Mouse (Mus musculus) intestine, embryonic 16.5 days (tissue): ENCODE measurements at regions not wholly inside any gene's neighbourhood (a gene's known extent, or its start where the extent isn't known, plus 50 kb on each side); places are given as distances from the start of the nearest gene placed in this dataset.

Experiments used
- ATAC-seq: fragments of 200-750 bp; cut with Nextera tagmentation; 2 replicates; pipeline ENCODE4 v1.8.0; 2017; ENCODE audit warnings: moderate TSS enrichment, moderate library complexity
- H3K27ac ChIP-seq: fragments of 300-500 bp; sonication (generic); 2 replicates; pipeline ENCODE4 v1.5.1; 2014; ENCODE audit warnings: mild to moderate bottlenecking, low read length
- H3K27me3 ChIP-seq: fragments of 300-500 bp; sonication (generic); replicated peaks from 2 replicates; pipeline ENCODE4 v1.6.1; 2014; ENCODE audit warnings: low read length, control low read depth, mixed read lengths; ENCODE audit not compliant: control insufficient read depth, insufficient read depth
- H3K36me3 ChIP-seq: fragments of 300-500 bp; sonication (generic); 2 replicates; pipeline ENCODE4 v1.6.1; 2014; ENCODE audit warnings: low read length, control low read depth; ENCODE audit not compliant: control insufficient read depth, insufficient read depth
- H3K4me1 ChIP-seq: fragments of 300-500 bp; sonication (generic); 2 replicates; pipeline ENCODE4 v1.6.1; 2014; ENCODE audit warnings: low read length, control low read depth, mixed read lengths; ENCODE audit not compliant: control insufficient read depth, insufficient read depth
- H3K4me2 ChIP-seq: fragments of 300-500 bp; sonication (generic); 2 replicates; pipeline ENCODE4 v1.6.1; 2014; ENCODE audit warnings: low read depth, low read length, control low read depth
- H3K4me3 ChIP-seq: fragments of 300-500 bp; sonication (generic); 2 replicates; pipeline ENCODE4 v1.5.1; 2014; ENCODE audit warnings: mild to moderate bottlenecking, low read length
- H3K9ac ChIP-seq: fragments of 300-500 bp; sonication (generic); 2 replicates; pipeline ENCODE4 v1.6.1; 2014; ENCODE audit warnings: low read depth, low read length
- H3K9me3 ChIP-seq: fragments of 300-500 bp; sonication (generic); 2 replicates; pipeline ENCODE4 v1.6.1; 2016; ENCODE audit warnings: low read length, control low read depth; ENCODE audit not compliant: control insufficient read depth
- WGBS: fragments of 180-500 bp; shearing (Covaris S2); extraction: QIAGEN DNeasy Blood & Tissue Kit; methylation state at CpG from one replicate; pipeline ENCODE4 v1.1.7; 2014; 5-methylcytosine and 5-hydroxymethylcytosine counted together

GRCm38 (mm10) chr8:103502991-103503767 is 598.2 kb upstream of the Cdh5 start:
- 79% methylated on average over 9 of the region's 9 CpGs for WGBS
- H3K4me3 ChIP-seq: no peak overlapping the region

GRCm38 (mm10) chr8:103506334-103506733 is 595.1 kb upstream of the Cdh5 start:
- Histone ChIP-seq H3K4me2 (no peak overlapping the region), H3K9ac (no peak overlapping the region), H3K4me3 (no peak overlapping the region), H3K27ac (no peak overlapping the region), H3K4me1 (no peaks in the 10 kb centered on the region), H3K27me3 (no peaks in the 10 kb centered on the region), H3K9me3 (no peaks in the 10 kb centered on the region), H3K36me3 (no peaks in the 10 kb centered on the region)
- peak; percentile 71; the same call in 1 of the 2 replicates for ATAC-seq
- WGBS: 34% methylated on average over 6 of the region's 6 CpGs

More at GRCm38 (mm10) chr8:103502991-103503767, 598.2 kb upstream of the Cdh5 start:
- no peaks in the 10 kb centered on the region for H3K36me3 ChIP-seq
- H3K4me2 ChIP-seq: no peak overlapping the region
- no peaks in the 10 kb centered on the region for H3K4me1 ChIP-seq
- H3K27me3 ChIP-seq: no peaks in the 10 kb centered on the region
- no peak overlapping the region for H3K9ac ChIP-seq
- H3K27ac ChIP-seq: no peak overlapping the region
- no peaks in the 10 kb centered on the region for H3K9me3 ChIP-seq
- no peak for ATAC-seq

- H3K9ac ChIP-seq: no peak overlapping the region
- H3K36me3 ChIP-seq: no peaks in the 10 kb centered on the region
- no peak for ATAC-seq
- H3K4me3 ChIP-seq: no peak overlapping the region
- 84% methylated on average over 5 of the region's 5 CpGs for WGBS
- H3K9me3 ChIP-seq: no peaks in the 10 kb centered on the region
- no peaks in the 10 kb centered on the region for H3K27me3 ChIP-seq
- no peak overlapping the region for H3K4me2 ChIP-seq
- no peak overlapping the region for H3K27ac ChIP-seq
- no peaks in the 10 kb centered on the region for H3K4me1 ChIP-seq
Observed at GRCm38 (mm10) chr8:103507068-103507467, 594.4 kb upstream of the Cdh5 start.

DNA sequence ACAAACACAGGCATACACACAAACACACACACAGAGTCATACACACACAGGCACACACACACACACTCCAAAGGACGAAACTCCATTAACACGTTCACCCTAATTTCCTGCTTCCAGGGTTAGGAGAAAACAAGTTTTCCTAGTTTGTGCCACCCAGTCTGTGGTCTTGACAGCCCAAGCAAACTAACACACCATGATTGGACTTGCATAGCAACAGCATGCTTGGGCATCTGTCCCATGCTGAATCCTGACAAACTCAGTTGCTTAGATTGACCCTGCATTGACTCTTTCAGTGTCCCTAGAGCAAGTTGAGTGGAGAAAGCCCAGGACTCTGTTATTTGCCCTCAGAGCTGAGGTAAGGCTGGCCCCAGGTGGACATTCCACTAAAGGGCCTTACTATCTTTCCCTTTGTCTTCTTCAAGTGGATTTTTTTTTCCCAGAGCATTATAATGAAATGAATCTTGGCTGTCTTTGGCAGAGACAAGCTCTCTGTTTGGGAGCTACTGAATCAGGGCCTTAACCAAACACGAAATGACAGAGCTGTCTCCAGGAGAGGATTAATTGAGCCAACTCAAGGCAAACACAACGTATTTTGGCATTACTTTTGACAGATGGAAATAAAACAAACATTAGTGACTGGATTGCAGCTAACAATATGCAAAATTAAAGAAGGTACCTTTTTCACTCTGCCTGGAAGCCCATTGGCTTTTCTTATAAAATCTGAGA is 581.1 kb upstream of the Cdh5 start:
- H3K27me3 ChIP-seq: no peaks in the 10 kb centered on the region
- 49% methylated on average over 4 of the region's 4 CpGs for WGBS
- no peak overlapping the region for H3K4me3 ChIP-seq
- no peak overlapping the region for H3K27ac ChIP-seq
- no peaks in the 10 kb centered on the region for H3K36me3 ChIP-seq
- H3K9ac ChIP-seq: no peak overlapping the region
- H3K4me1 ChIP-seq: no peaks in the 10 kb centered on the region
- ATAC-seq: no peak
- H3K4me2 ChIP-seq: no peak overlapping the region
- no peaks in the 10 kb centered on the region for H3K9me3 ChIP-seq

- no peak for ATAC-seq
- H3K36me3 ChIP-seq: no peaks in the 10 kb centered on the region
- no peak overlapping the region for H3K9ac ChIP-seq
- no peaks in the 10 kb centered on the region for H3K4me1 ChIP-seq
- no peak overlapping the region for H3K27ac ChIP-seq
- no peaks in the 10 kb centered on the region for H3K9me3 ChIP-seq
- 75% methylated on average over 4 of the region's 4 CpGs for WGBS
- no peak overlapping the region for H3K4me3 ChIP-seq
- no peaks in the 10 kb centered on the region for H3K27me3 ChIP-seq
- no peak overlapping the region for H3K4me2 ChIP-seq
Observed at GRCm38 (mm10) chr8:103530903-103531302, 570.5 kb upstream of the Cdh5 start.

DNA sequence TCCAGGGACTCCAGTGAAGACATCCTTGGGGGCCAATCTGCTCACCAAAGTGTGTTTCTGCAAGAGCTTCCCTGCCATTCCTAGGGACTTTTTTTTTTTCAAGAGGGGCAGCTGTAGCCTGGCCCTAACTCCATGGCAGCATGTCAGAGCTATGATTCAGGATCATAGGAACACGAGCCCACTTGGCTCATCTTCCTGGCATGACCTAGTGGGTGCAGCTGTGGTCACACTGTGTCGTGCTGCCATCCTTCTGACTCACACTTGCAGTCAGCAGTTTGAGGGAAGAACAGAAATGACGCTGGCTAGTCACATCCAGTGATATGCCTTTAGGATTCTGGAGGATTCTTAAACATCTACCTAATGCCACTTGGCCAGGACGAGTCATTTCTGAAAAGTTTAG is 566.5 kb upstream of the Cdh5 start:
- 87% methylated on average over 4 of the region's 4 CpGs for WGBS
- H3K4me1 ChIP-seq: no peaks in the 10 kb centered on the region

GRCm38 (mm10) chr8:103536856-103537255 is 564.6 kb upstream of the Cdh5 start:
- H3K9ac ChIP-seq: no peak overlapping the region
- WGBS: 82% methylated on average over 2 of the region's 2 CpGs
- no peaks in the 10 kb centered on the region for H3K4me1 ChIP-seq
- no peaks in the 10 kb centered on the region for H3K27me3 ChIP-seq
- H3K36me3 ChIP-seq: no peaks in the 10 kb centered on the region
- H3K9me3 ChIP-seq: no peaks in the 10 kb centered on the region
- H3K27ac ChIP-seq: no peak overlapping the region
- no peak overlapping the region for H3K4me2 ChIP-seq
- H3K4me3 ChIP-seq: no peak overlapping the region
- ATAC-seq: no peak

More for the DNA sequence above, 566.5 kb upstream of the Cdh5 start:
- no peak overlapping the region for H3K9ac ChIP-seq
- H3K4me3 ChIP-seq: no peak overlapping the region
- no peaks in the 10 kb centered on the region for H3K36me3 ChIP-seq
- no peak for ATAC-seq
- H3K27me3 ChIP-seq: no peaks in the 10 kb centered on the region
- H3K27ac ChIP-seq: no peak overlapping the region
- H3K4me2 ChIP-seq: no peak overlapping the region
- H3K9me3 ChIP-seq: no peaks in the 10 kb centered on the region

DNA sequence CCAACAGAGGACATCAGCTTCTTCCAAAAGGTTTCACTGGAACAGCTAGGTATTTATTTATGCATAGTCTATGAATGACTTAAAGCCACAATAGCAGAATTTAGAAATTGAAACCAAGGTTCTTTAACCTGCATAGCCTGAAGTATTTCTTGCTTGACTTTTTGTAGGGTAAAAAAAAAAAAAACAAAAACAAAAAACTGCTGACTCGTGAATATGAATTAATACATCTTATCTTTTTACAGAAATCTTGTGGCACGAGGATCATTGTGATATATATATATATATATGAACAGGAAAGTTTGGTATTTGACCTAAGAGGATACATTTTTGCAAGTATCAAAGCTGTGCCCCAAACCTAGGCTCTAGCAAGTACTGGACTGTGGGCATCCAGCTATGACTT is 559.5 kb upstream of the Cdh5 start:
- no peak overlapping the region for H3K9ac ChIP-seq
- no peak overlapping the region for H3K4me2 ChIP-seq
- no peaks in the 10 kb centered on the region for H3K4me1 ChIP-seq
- H3K27ac ChIP-seq: no peak overlapping the region
- H3K27me3 ChIP-seq: no peaks in the 10 kb centered on the region
- H3K36me3 ChIP-seq: no peaks in the 10 kb centered on the region
- 78% methylated on average over 2 of the region's 2 CpGs for WGBS
- no peaks in the 10 kb centered on the region for H3K9me3 ChIP-seq
- no peak overlapping the region for H3K4me3 ChIP-seq
- no peak for ATAC-seq

GRCm38 (mm10) chr8:103551916-103552535 is 549.4 kb upstream of the Cdh5 start:
- no peaks in the 10 kb centered on the region for H3K4me1 ChIP-seq
- H3K4me3 ChIP-seq: no peak overlapping the region
- H3K36me3 ChIP-seq: no peaks in the 10 kb centered on the region
- no peak overlapping the region for H3K4me2 ChIP-seq
- H3K27me3 ChIP-seq: no peaks in the 10 kb centered on the region
- H3K9me3 ChIP-seq: no peaks in the 10 kb centered on the region
- ATAC-seq: no peak
- no peak overlapping the region for H3K27ac ChIP-seq
- WGBS: 78% methylated on average over 8 of the region's 8 CpGs
- H3K9ac ChIP-seq: no peak overlapping the region
